Mouse (Mus musculus): ENCODE measurements around the gene Dock9.
"Not testable (repeated sequence)": the region's sequence is repeated elsewhere in the genome, so short reads cannot be mapped to it uniquely, and the experiment has no call there.

The Dock9 gene

DNA sequence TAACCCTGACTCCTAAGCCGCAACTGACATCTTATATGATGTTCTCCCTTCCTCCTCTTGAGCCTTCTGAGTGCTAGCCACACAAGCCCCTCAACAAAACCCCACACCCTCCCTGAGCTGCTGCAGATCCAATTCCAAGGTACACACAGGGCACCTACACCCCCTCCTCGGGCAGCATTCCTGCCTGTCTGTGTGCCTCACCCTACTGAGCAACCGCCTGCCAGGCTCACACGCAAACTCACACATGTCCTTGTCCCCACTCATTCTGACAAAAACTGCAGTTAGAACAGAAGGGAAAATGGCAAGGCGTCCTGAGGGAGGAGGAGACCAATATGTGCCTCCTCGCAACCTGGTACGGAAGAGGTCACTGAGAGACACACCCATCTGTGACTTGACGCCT lies 60.4 kb downstream of the Dock9 start:
- peak in 1 of 2 experiments; percentile 52 for DNase-seq (ENCODE audit: low spot score in 2 of 2)

DNA sequence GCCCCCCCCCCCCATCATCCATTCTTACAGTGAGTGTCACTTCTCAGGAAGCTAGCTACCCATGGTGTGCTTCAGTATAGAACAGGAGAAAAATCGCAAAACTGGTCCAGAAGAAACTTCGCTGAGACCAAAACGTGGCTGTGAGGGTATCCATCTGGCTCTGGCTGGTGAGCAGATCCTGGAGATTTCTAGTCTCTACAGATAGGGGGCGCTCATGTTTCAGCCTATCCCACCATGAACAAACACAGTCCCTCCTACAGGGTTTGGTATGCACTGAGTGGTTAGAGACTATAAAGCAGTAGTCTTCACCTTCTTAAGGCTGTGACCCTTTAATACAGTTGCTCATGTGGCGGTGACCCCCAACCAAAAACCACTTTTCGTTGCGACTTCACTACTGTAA lies 62.0 kb downstream of the Dock9 start:
- DNase-seq (ENCODE audit: low spot score in 2 of 2) = no peak

DNA sequence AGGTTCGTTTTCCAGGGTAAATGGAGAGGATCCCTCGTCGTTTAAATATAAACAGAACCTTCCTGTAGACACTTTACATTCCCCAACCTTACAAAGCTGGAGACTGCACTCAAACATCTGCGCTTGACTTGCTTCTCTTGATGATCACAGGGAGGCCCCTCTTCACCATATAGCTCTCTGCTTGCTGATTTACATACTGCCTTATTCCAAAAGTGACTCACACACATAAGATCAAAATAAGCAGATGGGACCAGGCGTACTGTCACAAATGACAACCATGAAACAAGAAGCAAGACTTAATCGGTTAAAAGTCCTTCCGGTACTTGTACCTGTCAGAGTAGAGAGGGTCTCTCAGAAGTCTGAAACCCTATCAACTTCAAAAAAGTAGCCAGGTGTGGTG lies 63.4 kb downstream of the Dock9 start:
- no peak for DNase-seq (ENCODE audit: low spot score in 2 of 2)

- DNase-seq (ENCODE audit: low spot score in 2 of 2) = no peak
Observed at GRCm38 (mm10) chr14:121733694-121734093, 63.9 kb downstream of the Dock9 start.

DNA sequence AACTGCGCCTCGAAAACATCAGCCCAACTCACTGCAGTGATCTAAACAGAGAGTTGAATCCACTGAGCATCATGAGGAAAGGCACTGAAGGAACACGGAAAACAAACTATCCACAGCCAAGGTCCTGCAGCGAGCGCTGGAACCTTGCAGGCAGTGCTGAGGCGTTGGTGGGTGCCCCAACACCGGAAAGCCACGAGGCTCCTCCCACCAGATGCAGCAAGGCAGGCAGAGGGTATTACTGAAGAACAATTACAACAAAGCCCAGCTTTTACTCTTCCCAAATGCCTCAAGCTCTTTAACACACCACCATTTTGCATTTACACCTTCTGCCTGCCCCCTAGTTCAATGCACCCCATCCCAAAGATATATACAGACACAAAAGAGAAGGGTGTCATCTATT lies 65.4 kb downstream of the Dock9 start:
- DNase-seq (ENCODE audit: low spot score in 2 of 2) = no peak

- no peak for DNase-seq (ENCODE audit: low spot score in 2 of 2)
Observed at GRCm38 (mm10) chr14:121731688-121732168, 65.9 kb downstream of the Dock9 start.

DNA sequence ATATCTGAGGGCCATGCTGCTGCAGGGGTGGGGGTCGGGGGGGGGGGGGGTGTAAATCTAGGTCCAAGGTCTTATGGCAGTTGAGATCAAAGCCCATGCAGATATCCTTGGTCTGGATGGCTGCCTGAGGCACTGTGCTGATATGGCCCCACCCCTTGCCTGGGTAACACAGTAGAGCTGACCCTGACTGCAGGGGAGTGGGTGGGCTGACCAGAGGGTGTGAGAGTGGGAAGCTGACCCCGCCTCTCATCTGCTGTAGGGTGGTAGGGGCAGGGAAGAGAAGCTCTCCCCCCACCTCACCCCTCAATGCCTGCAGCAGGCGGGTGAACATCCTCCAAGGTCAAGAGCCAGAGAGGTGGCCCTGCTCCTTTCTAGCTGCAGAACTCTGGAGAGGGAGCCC lies 66.7 kb downstream of the Dock9 start:
- DNase-seq (ENCODE audit: low spot score in 2 of 2) = no peak

DNA sequence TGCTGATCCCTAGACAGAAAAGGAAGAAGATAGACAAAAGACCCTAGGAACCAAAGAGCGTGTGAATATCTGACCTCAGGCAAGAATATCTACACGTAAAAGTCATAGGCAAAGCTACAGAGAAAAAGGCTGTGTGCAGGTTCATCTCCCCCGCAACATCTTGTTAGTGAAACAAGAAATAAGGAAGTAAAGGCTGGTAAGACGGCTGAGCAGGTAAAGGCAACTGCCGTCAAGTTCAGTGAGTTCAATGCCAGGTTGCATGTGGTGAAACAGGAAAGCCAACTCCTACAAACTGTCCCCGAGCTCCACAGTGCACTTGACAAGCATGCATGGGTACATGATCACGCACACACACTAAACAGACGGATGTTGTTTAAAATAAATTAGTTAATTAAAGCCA lies 69.6 kb downstream of the Dock9 start:
- DNase-seq (ENCODE audit: low spot score in 2 of 2) = no peak

DNA sequence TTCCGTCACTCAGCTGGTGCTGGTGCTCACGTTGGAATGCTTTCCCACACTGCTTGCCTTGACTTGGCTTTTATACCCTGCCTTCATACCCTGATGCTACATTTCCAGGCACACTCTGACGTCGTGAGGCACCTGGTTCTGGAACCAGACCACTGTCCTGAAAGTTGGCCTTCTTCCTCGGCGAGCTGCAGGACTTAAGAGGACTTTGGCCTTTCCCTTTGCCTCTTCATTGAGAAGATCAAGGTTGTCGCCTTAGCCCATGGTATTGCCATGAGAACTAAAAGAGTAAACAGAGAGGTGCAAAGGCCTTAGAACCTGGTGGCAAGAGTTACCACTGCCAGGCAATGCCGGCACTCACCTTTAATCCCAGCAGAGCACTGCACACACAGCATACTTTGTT lies 73.1 kb downstream of the Dock9 start:
- no peak for DNase-seq (ENCODE audit: low spot score in 2 of 2)

- DNase-seq (ENCODE audit: low spot score in 2 of 2) = no peak
Observed at GRCm38 (mm10) chr14:121722774-121723173, 74.9 kb downstream of the Dock9 start.

GRCm38 (mm10) chr14:121721431-121721830 lies 76.2 kb downstream of the Dock9 start:
- DNase-seq (ENCODE audit: low spot score in 2 of 2) = no peak

- no peak for DNase-seq (ENCODE audit: low spot score in 2 of 2)
Observed at GRCm38 (mm10) chr14:121719638-121720601, 77.7 kb downstream of the Dock9 start.

DNA sequence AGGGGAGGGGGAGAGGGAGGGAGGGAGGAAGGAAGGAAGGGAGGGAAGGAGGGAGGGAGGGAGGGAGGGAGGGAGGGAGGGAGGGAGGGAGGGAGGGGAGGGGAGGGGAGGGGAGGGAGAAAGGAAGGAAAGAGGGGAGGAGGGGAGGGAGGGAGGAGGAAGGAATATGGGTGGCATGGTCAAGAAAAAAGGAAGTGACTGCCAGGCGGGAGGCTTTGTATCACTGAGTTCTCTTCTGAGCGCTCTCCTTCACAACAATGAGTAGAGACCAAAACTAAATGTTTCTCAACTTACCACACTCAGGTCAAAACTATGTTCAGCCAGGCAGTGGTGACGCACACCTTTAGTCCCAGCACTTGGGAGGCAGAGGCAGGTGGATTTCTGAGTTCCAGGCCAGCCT lies 82.8 kb downstream of the Dock9 start:
- not testable (repeated sequence) for DNase-seq (ENCODE audit: low spot score in 2 of 2)

- no peak for DNase-seq (ENCODE audit: low spot score in 2 of 2)
Observed at GRCm38 (mm10) chr14:121714268-121714667, 83.4 kb downstream of the Dock9 start.

- DNase-seq (ENCODE audit: low spot score in 2 of 2) = no peak
Observed at GRCm38 (mm10) chr14:121713830-121714197, 83.8 kb downstream of the Dock9 start.

- DNase-seq (ENCODE audit: low spot score in 2 of 2) = no peak
Observed at GRCm38 (mm10) chr14:121713166-121713829, 84.3 kb downstream of the Dock9 start.

GRCm38 (mm10) chr14:121711089-121711826 lies 86.4 kb downstream of the Dock9 start:
- no peak for DNase-seq (ENCODE audit: low spot score in 2 of 2)

DNA sequence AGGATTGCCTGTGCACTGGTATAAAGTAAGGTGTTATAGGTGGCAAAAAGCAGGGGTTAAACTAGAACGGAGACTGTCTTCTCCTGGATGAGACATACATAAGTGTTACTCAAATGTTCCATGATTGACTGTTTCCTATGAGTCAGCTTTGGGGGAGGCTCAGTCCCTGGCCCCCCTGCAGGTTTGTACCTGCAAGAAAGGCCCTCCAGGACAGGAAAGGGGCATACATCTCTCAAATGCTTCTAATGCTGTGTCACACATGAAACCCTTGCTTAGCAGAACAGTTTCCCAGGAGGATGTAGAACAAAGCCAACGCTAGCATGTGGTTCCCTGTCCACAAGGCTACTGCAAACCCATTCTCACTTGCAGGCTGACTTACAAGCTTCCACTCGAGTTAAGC lies 87.5 kb downstream of the Dock9 start:
- DNase-seq (ENCODE audit: low spot score in 2 of 2) = no peak

GRCm38 (mm10) chr14:121708244-121708643 lies 89.4 kb downstream of the Dock9 start:
- DNase-seq (ENCODE audit: low spot score in 2 of 2) = no peak

GRCm38 (mm10) chr14:121706482-121706901 lies 91.1 kb downstream of the Dock9 start:
- no peak for DNase-seq (ENCODE audit: low spot score in 2 of 2)

GRCm38 (mm10) chr14:121705644-121706043 lies 92.0 kb downstream of the Dock9 start:
- DNase-seq (ENCODE audit: low spot score in 2 of 2) = no peak

- DNase-seq (ENCODE audit: low spot score in 2 of 2) = no peak
Observed at GRCm38 (mm10) chr14:121702534-121702933, 95.1 kb downstream of the Dock9 start.
